10 mouse cellular contexts compared by ENCODE assay signal in the genomic region with DNA sequence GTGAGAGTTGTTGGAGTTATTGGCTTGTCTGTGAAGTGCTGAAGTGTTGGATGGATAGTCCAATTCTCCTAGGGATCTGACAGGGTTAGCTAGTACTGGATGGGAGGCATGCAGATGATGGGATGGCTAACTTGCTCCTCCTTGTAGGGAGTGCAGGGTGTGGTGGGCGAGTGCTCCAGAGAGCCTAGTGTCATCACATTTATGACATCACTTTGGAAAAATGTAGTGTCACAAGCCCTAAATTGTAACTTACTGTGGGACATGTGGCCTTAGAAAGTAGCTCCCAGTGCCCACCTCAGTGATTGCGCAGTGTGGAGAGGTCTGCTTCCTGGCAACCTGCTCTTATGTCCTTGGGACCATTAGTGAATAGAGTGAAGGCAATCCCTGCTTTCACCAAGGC. TPM values are rescaled to one million over a fixed set of nuclear protein-coding genes. Genes with fewer than 3 reads are reported as not detected.
DNase-seq lines count a peak whose midpoint lies in the region; ATAC-seq and TF ChIP-seq lines count a peak whose summit lies in the region.
"Had no signal": no experiment of that assay in that cellular context is flagged by ENCODE, and none has a peak within 500 bp of the region (broad histone marks: within the 10 kb centered on the region; RNA-seq: fewer than 3 reads in every experiment).

No protein-coding gene starts in this region.

- ATAC-seq in forebrain, embryonic 14.5 days: no peak
- ATAC-seq in limb, embryonic 11.5 days (ENCODE audit: insufficient number of reproducible peaks, low FRiP score, low TSS enrichment, low read depth): no peak
- no peak for ATAC-seq in neural tube, embryonic 13.5 days (ENCODE audit: low read depth)

- TF ChIP-seq CTCF in layer of hippocampus, adult 2 months (conservative IDR thresholded peaks at IDR 0.05): no peak

- H3K4me3 ChIP-seq in layer of hippocampus, adult 2 months: peak overlapping the region; percentile 15; the same call in 1 of the 2 replicates
- H3K4me3 ChIP-seq in forebrain, embryonic 14.5 days (ENCODE audit: low read depth, low read length): no peak overlapping the region
- no peak overlapping the region for H3K4me3 ChIP-seq in limb, embryonic 11.5 days (ENCODE audit: low read depth, low read length)
- H3K4me3 ChIP-seq in neural tube, embryonic 13.5 days: peak overlapping the region; percentile 94

- H3K27ac ChIP-seq in layer of hippocampus, adult 2 months: no peak overlapping the region; the same call in 1 of the 2 replicates
- H3K27ac ChIP-seq in forebrain, embryonic 14.5 days (ENCODE audit: low read depth, low read length): no peak overlapping the region
- H3K27ac ChIP-seq in limb, embryonic 11.5 days (replicated peaks; ENCODE audit: low read depth, low read length): no peak overlapping the region
- no peak overlapping the region for H3K27ac ChIP-seq in neural tube, embryonic 13.5 days (replicated peaks)

- no peaks in the 10 kb centered on the region for H3K27me3 ChIP-seq in forebrain, embryonic 14.5 days (replicated peaks; ENCODE audit: control insufficient read depth, insufficient read depth, low read length)
- no peaks in the 10 kb centered on the region for H3K27me3 ChIP-seq in limb, embryonic 11.5 days (ENCODE audit: control insufficient read depth, insufficient read depth, low read length)
- H3K27me3 ChIP-seq in neural tube, embryonic 13.5 days: no peaks in the 10 kb centered on the region

- H3K9me3 ChIP-seq in forebrain, embryonic 14.5 days (replicated peaks; ENCODE audit: control insufficient read depth, low read length): no peaks in the 10 kb centered on the region
- no peaks in the 10 kb centered on the region for H3K9me3 ChIP-seq in limb, embryonic 11.5 days (ENCODE audit: control insufficient read depth, low read length)
- no peaks in the 10 kb centered on the region for H3K9me3 ChIP-seq in neural tube, embryonic 13.5 days

- H3K36me3 ChIP-seq in forebrain, embryonic 14.5 days (ENCODE audit: control insufficient read depth, insufficient read depth, low read length): no peaks in the 10 kb centered on the region
- H3K36me3 ChIP-seq in limb, embryonic 11.5 days (ENCODE audit: control insufficient read depth, insufficient read depth, low read length): no peaks in the 10 kb centered on the region
- H3K36me3 ChIP-seq in neural tube, embryonic 13.5 days: no peaks in the 10 kb centered on the region; the same call in 1 of the 2 replicates

- 0 out of 2 replicates have a peak overlapping the region, but pooled peaks have one; percentile 6 for H3K9ac ChIP-seq in forebrain, embryonic 14.5 days (ENCODE audit: low read length)
- H3K9ac ChIP-seq in limb, embryonic 11.5 days (ENCODE audit: low read length): no peak overlapping the region
- H3K9ac ChIP-seq in neural tube, embryonic 13.5 days: no peak overlapping the region

- 86% methylated on average over 2 of the region's 2 CpGs for WGBS in forebrain, embryonic 14.5 days
- 92% methylated on average over 2 of the region's 2 CpGs for WGBS in limb, embryonic 11.5 days
- WGBS in neural tube, embryonic 13.5 days: 77% methylated on average over 2 of the region's 2 CpGs

- DNase-seq in layer of hippocampus, adult 2 months (ENCODE audit: low spot score in 2 of 2): no peak
- no peak for DNase-seq in layer of hippocampus, adult 18-20 months (ENCODE audit: low spot score in 2 of 2)
- DNase-seq in forebrain, embryonic 14.5 days (ENCODE audit: low spot score): no peak
- DNase-seq in limb, embryonic 11.5 days (ENCODE audit: low spot score): no peak
- DNase-seq in layer of hippocampus, postnatal 25 days (ENCODE audit: extremely low spot score in 1 of 2, low spot score in 1 of 2): no peak
- DNase-seq in layer of hippocampus, postnatal 36 days: no peak
- DNase-seq in cerebellum, postnatal 25 days: no peak
- DNase-seq: cerebellum, adult 8-10 months; thymus, adult 18-20 months had no signal

- peak overlapping the region; percentile 78 for H3K4me2 ChIP-seq in forebrain, embryonic 14.5 days (ENCODE audit: low read length)
- H3K4me2 ChIP-seq in limb, embryonic 11.5 days (ENCODE audit: low read depth, severe bottlenecking): peak overlapping the region; percentile 73; the same call in 1 of the 2 replicates
- H3K4me2 ChIP-seq in neural tube, embryonic 13.5 days: peak overlapping the region; percentile 86

- H3K4me1 ChIP-seq in forebrain, embryonic 14.5 days (ENCODE audit: control insufficient read depth, insufficient read depth, low read length): peaks cover 31% of the 10 kb centered on the region
- peaks cover 20% of the 10 kb centered on the region for H3K4me1 ChIP-seq in limb, embryonic 11.5 days (ENCODE audit: control insufficient read depth, insufficient read depth, low read length)
- peaks cover 54% of the 10 kb centered on the region for H3K4me1 ChIP-seq in neural tube, embryonic 13.5 days (replicated peaks)

RNA-seq across cellular contexts. Expression of gene Zfand3, which starts 2.3 kb away (rescaled TPM):
- total RNA-seq in layer of hippocampus, adult 2 months (2021): 100 to 1,000 TPM; 112 to 118 TPM
- 100 to 1,000 TPM; 119 to 120 TPM for total RNA-seq in layer of hippocampus, adult 18-20 months (2021)
- polyA plus RNA-seq in forebrain, embryonic 14.5 days (2014; fragmentation: Nextera tagmentation; extraction: Ambion mirVana): 57.2 and 59.5 TPM in 2 replicates
- 53.6 and 55.1 TPM in 2 replicates for polyA plus RNA-seq in limb, embryonic 11.5 days (2014; fragmentation: Nextera tagmentation; extraction: Ambion mirVana)
- polyA plus RNA-seq in neural tube, embryonic 13.5 days (2015; fragmentation: Nextera tagmentation; extraction: Ambion mirVana): 79.3 TPM in 2 replicates
- 100 to 1,000 TPM; 114 to 119 TPM for total RNA-seq in layer of hippocampus, postnatal 25 days (2021)
- total RNA-seq in layer of hippocampus, postnatal 36 days (2021): 100 to 1,000 TPM; 113 to 117 TPM

RNA-seq across cellular contexts. Expression of gene Mdga1, which starts 37.0 kb away (rescaled TPM):
- 10 to 100 TPM; 70.1 to 73.8 TPM for total RNA-seq in layer of hippocampus, adult 2 months (2021)
- total RNA-seq in layer of hippocampus, adult 18-20 months (2021): 10 to 100 TPM; 53.8 to 63.8 TPM
- polyA plus RNA-seq in forebrain, embryonic 14.5 days (2014; fragmentation: Nextera tagmentation; extraction: Ambion mirVana): 9.4 and 9.9 TPM in 2 replicates
- 1.9 and 2.9 TPM in 2 replicates for polyA plus RNA-seq in limb, embryonic 11.5 days (2014; fragmentation: Nextera tagmentation; extraction: Ambion mirVana)
- 9.0 and 10.2 TPM in 2 replicates for polyA plus RNA-seq in neural tube, embryonic 13.5 days (2015; fragmentation: Nextera tagmentation; extraction: Ambion mirVana)
- 10 to 100 TPM; 56.9 to 68.0 TPM for total RNA-seq in layer of hippocampus, postnatal 25 days (2021)
- 10 to 100 TPM; 65.5 to 73.2 TPM for total RNA-seq in layer of hippocampus, postnatal 36 days (2021)

Comparison
In these comparisons a context has a peak if more than half of its experiments do, and no peak if none do; other contexts are left out.
1. H3K4me3 ChIP-seq: peak in layer of hippocampus, adult 2 months (single experiment) and neural tube, embryonic 13.5 days (single experiment); none in forebrain, embryonic 14.5 days (single experiment) and limb, embryonic 11.5 days (single experiment).
2. Peak in every context shown above with its lines, with median percentiles within 50 percentile points of each other: H3K4me2 ChIP-seq.